Comparison of ENCODE assay signal across 16 mouse cellular contexts in genomic region chr4:57862269-57862986, GRCm38 (mm10). TPM values are rescaled to one million over a fixed set of nuclear protein-coding genes. Genes with fewer than 3 reads are reported as not detected.
DNase-seq lines count a peak whose midpoint lies in the region; ATAC-seq and TF ChIP-seq lines count a peak whose summit lies in the region.
"Had no signal": no experiment of that assay in that cellular context is flagged by ENCODE, and none has a peak within 500 bp of the region (broad histone marks: within the 10 kb centered on the region; RNA-seq: fewer than 3 reads in every experiment).

No protein-coding gene starts in this region.

- peak overlapping the region; percentile 19 for H3K4me3 ChIP-seq in gastrocnemius, adult 2 months
- H3K4me3 ChIP-seq in kidney, embryonic 16.5 days (ENCODE audit: low read length) = no peak overlapping the region
- no peak overlapping the region for H3K4me3 ChIP-seq in embryonic fibroblast, embryonic 13.5 days (ENCODE audit: insufficient read depth, low read length)
- H3K4me3 ChIP-seq in forebrain, embryonic 14.5 days (ENCODE audit: low read depth, low read length) = no peak overlapping the region
- H3K4me3 ChIP-seq: forebrain, embryonic 10.5 days; liver, embryonic 15.5 days had no signal

- peaks cover 7% of the 10 kb centered on the region for H3K36me3 ChIP-seq in kidney, embryonic 16.5 days (ENCODE audit: insufficient read depth, low read length)
- H3K36me3 ChIP-seq in splenic B cell, adult 2 months (ENCODE audit: control insufficient read depth, insufficient read depth, low read length, poor library complexity, severe bottlenecking) = no peaks in the 10 kb centered on the region; the same call in 1 of the 2 replicates
- no peaks in the 10 kb centered on the region for H3K36me3 ChIP-seq in forebrain, embryonic 14.5 days (ENCODE audit: control insufficient read depth, insufficient read depth, low read length)
- H3K36me3 ChIP-seq: liver, embryonic 15.5 days had no signal

- peak; percentile 53; the same call in 1 of the 2 replicates for ATAC-seq in kidney, embryonic 16.5 days (ENCODE audit: low FRiP score, low TSS enrichment)
- no peak for ATAC-seq in forebrain, embryonic 14.5 days
- ATAC-seq: hindbrain, embryonic 16.5 days had no signal

- no peak overlapping the region for H3K9ac ChIP-seq in kidney, embryonic 16.5 days (replicated peaks; ENCODE audit: low read length)
- no peak overlapping the region for H3K9ac ChIP-seq in forebrain, embryonic 14.5 days (ENCODE audit: low read length)
- H3K9ac ChIP-seq: liver, embryonic 15.5 days had no signal

- WGBS in kidney, embryonic 16.5 days = 33% methylated on average over 9 of the region's 9 CpGs
- WGBS in forebrain, embryonic 14.5 days = 81% methylated on average over 9 of the region's 9 CpGs

- DNase-seq in gastrocnemius, adult 2 months = no peak
- DNase-seq in gastrocnemius, adult 18-20 months (ENCODE audit: low spot score) = no peak
- no peak for DNase-seq in kidney, postnatal 14 days
- DNase-seq in splenic B cell, adult 2 months (ENCODE audit: low read depth, low spot score) = peak; percentile 84
- no peak for DNase-seq in adrenal gland, postnatal 4 days (ENCODE audit: low spot score in 2 of 2)
- no peak for DNase-seq in forebrain, embryonic 14.5 days (ENCODE audit: low spot score)
- DNase-seq: cerebellum, adult 8-10 months; right cerebral cortex, postnatal 14 days; thymus, adult 18-20 months had no signal

- no peaks in the 10 kb centered on the region for H3K9me3 ChIP-seq in kidney, embryonic 16.5 days (ENCODE audit: low read length)
- no peaks in the 10 kb centered on the region for H3K9me3 ChIP-seq in forebrain, embryonic 14.5 days (replicated peaks; ENCODE audit: control insufficient read depth, low read length)
- H3K9me3 ChIP-seq: forebrain, embryonic 10.5 days; liver, embryonic 15.5 days had no signal

- peak overlapping the region; percentile 78 for H3K27ac ChIP-seq in gastrocnemius, adult 2 months
- peak overlapping the region; percentile 74 for H3K27ac ChIP-seq in kidney, embryonic 16.5 days (ENCODE audit: low read length)
- peak overlapping the region; percentile 69 for H3K27ac ChIP-seq in embryonic fibroblast, embryonic 13.5 days (ENCODE audit: insufficient read depth, low read length)
- H3K27ac ChIP-seq in forebrain, embryonic 14.5 days (ENCODE audit: low read depth, low read length) = no peak overlapping the region
- H3K27ac ChIP-seq: forebrain, embryonic 10.5 days; liver, embryonic 15.5 days had no signal

- TF ChIP-seq CTCF in gastrocnemius, adult 2 months (IDR thresholded peaks at IDR 0.05) = no peak
- TF ChIP-seq CTCF in embryonic fibroblast, embryonic 13.5 days (IDR thresholded peaks at IDR 0.05; ENCODE audit: borderline replicate concordance, insufficient read depth, low read length) = no peak

- intact Hi-C loops in gastrocnemius, adult 2 months (cut with DNase I) = no loop called here

- TF ChIP-seq POLR2A in embryonic fibroblast, embryonic 13.5 days (IDR thresholded peaks at IDR 0.05; ENCODE audit: low read depth, low read length) = no peak

- no peaks in the 10 kb centered on the region for H3K27me3 ChIP-seq in kidney, embryonic 16.5 days (ENCODE audit: insufficient read depth, low read length)
- H3K27me3 ChIP-seq in splenic B cell, adult 2 months (ENCODE audit: control insufficient read depth, insufficient read depth, low read length, poor library complexity, severe bottlenecking) = no peaks in the 10 kb centered on the region
- H3K27me3 ChIP-seq in forebrain, embryonic 14.5 days (replicated peaks; ENCODE audit: control insufficient read depth, insufficient read depth, low read length) = no peaks in the 10 kb centered on the region
- H3K27me3 ChIP-seq: liver, embryonic 15.5 days had no signal

- H3K4me1 ChIP-seq in kidney, embryonic 16.5 days (ENCODE audit: insufficient read depth, low read length) = peaks cover 41% of the 10 kb centered on the region
- H3K4me1 ChIP-seq in embryonic fibroblast, embryonic 13.5 days (ENCODE audit: control insufficient read depth, insufficient read depth, low read length) = peaks cover 33% of the 10 kb centered on the region
- peaks cover 6% of the 10 kb centered on the region for H3K4me1 ChIP-seq in forebrain, embryonic 14.5 days (ENCODE audit: control insufficient read depth, insufficient read depth, low read length)
- H3K4me1 ChIP-seq: liver, embryonic 15.5 days had no signal

- H3K4me2 ChIP-seq in kidney, embryonic 16.5 days (replicated peaks; ENCODE audit: low read depth, low read length) = no peak overlapping the region
- no peak overlapping the region for H3K4me2 ChIP-seq in forebrain, embryonic 14.5 days (ENCODE audit: low read length)
- H3K4me2 ChIP-seq: liver, embryonic 15.5 days had no signal

RNA-seq across cellular contexts. Expression of gene D630039A03Rik, which starts 53.7 kb away (rescaled TPM):
- total RNA-seq in gastrocnemius, adult 2 months (2021) = under 1 TPM in 1 of 2 experiments, not detected in 1; 0.28 TPM
- total RNA-seq in gastrocnemius, adult 18-20 months (2021) = not detected
- polyA plus RNA-seq in kidney, embryonic 16.5 days (2015; fragmentation: Nextera tagmentation; extraction: Ambion mirVana) = 1.7 and 2.2 TPM in 2 replicates
- polyA plus RNA-seq in embryonic fibroblast, embryonic 13.5 days (2011; ENCODE audit: insufficient read length, low read depth, missing spikeins) = not detected in 2 replicates
- total RNA-seq in adrenal gland, postnatal 4 days (2021) = 10 to 100 TPM; 10.1 to 10.2 TPM
- not detected in 2 replicates for polyA plus RNA-seq in forebrain, embryonic 14.5 days (2014; fragmentation: Nextera tagmentation; extraction: Ambion mirVana)
- total RNA-seq: megakaryocyte progenitor cell, adult 5-6 weeks; MEL had no signal
- polyA plus RNA-seq: forebrain, embryonic 10.5 days had no signal

Comparison
In these comparisons a context has a peak if more than half of its experiments do, and no peak if none do; other contexts are left out.
1. RNA of gene D630039A03Rik, which starts 53.7 kb away (total RNA-seq): 10.1 to 10.2 TPM in adrenal gland, postnatal 4 days; 0.28 TPM in gastrocnemius, adult 2 months and not detected in gastrocnemius, adult 18-20 months; every median in the first group is over 4 times any median in the second.